Mouse (Mus musculus) adrenal gland, postnatal 10 days (tissue): ENCODE measurements around the gene Slc13a4. TPM values are rescaled to one million over a fixed set of nuclear protein-coding genes. Genes with fewer than 3 reads are reported as not detected.
A peak's percentile ranks its signal among the peaks of the same experiment; 100 is the strongest.

Experiments
- DNase-seq: peaks from one replicate; pipeline ENCODE4 v3.0.0; 2021; ENCODE audit warnings: mixed read lengths
- long read RNA-seq, 2 experiments: library from polyadenylated mRNA; stranded (forward); transcript quantifications; one replicate each; pipeline ENCODE4 v2.0.0; 2021
- total RNA-seq, 2 experiments: library from RNA; stranded (reverse); gene quantifications; 2 replicates each; pipeline ENCODE4 v1.2.3; 2021

Slc13a4 gene
- total RNA-seq: under 1 TPM; 0.30 to 0.33 TPM
- long read RNA-seq, experiment 1, partial matches to known transcripts: 1 of 1 reads
- long read RNA-seq, experiment 1, other reads (novel, unspliced or antisense): 0 of 1 reads
- long read RNA-seq, experiment 2: 0 reads

- no peak for DNase-seq
Observed at GRCm38 (mm10) chr6:35308037-35308436, at the start of gene Slc13a4. Gene Slc13a4, minus strand, starts transcription at chr6:35308131.

DNA sequence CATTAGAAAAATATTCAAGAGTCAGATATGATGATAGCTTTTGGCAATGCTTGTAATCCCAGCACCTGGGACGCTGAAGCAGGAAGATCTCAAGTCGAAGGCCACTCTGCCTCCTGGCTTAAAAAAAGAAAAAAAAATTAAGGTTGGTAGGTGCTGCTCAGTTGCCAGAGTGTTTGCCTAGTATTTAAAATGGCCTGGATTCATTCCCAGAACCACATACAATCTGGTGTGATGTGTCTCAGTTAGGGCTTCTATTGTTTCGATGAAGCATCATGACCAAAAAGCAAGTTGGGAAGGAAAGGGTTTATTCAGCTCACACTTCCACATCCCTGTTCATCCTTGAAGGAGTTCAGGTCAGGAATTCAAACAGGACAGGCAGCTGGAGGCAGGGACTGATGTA lies 47.4 kb upstream of the Slc13a4 start:
- DNase-seq: no peak

- DNase-seq: no peak
Observed at GRCm38 (mm10) chr6:35354622-35354998, 46.7 kb upstream of the Slc13a4 start.

DNA sequence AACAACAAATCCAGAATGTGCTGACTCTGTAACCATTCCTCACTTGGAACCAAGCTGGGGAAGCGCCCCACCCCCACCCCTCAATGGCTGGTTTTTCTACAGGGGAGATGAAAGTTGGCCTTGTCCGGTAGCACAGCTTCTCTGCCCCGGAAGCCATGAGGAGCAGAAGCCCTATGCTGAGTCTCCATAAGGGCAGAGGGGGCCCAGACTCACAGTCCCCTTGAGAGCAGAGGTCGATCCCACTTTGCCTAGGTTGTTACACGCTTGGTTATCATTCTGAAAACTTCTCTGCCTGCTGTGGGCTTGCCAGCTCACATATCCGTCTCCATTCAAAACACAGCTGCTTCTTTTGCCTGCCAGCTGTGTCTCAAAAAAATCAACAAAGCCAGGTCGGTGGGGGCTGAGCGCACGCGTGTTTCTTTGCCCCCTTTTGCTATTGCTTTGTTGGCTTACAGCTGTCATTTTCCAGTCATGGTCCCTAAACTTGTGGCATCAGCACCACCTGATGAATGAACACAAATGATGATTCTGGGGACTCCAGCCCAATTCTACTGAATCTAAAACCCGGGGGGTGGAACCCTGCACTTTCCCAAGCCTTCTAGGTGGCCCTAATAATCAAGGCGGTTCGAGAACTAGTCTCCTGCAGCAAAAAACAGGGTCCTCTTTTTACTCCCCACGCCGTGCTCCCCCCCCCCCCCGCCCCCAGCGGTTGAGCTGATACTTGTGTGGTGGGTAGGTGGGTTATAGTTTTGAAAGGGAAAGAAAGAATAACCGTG lies 46.1 kb upstream of the Slc13a4 start:
- DNase-seq: no peak

DNA sequence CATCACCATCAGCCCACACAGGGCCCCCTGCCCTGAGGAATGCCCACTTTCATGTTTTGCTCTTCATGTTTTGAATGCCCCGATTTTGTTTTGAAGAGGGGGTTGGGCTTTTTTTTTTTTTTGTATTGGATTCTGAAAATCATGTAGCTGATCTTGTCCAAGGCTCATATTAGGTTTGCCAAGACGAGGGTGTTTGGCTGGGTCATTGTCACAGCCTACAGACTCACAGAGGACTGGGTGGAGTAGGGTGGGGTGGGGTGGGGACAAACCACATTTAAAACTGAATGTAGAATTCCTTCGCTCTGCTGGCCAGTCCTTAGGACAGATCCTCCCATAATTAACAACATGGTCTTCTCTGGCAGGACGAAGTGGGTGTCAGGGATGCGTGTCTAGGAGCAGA lies 45.5 kb upstream of the Slc13a4 start:
- DNase-seq: no peak

GRCm38 (mm10) chr6:35352867-35353266 lies 44.9 kb upstream of the Slc13a4 start:
- no peak for DNase-seq

- no peak for DNase-seq
Observed at GRCm38 (mm10) chr6:35351826-35352225, 43.9 kb upstream of the Slc13a4 start.

GRCm38 (mm10) chr6:35349784-35350183 lies 41.9 kb upstream of the Slc13a4 start:
- no peak for DNase-seq

DNA sequence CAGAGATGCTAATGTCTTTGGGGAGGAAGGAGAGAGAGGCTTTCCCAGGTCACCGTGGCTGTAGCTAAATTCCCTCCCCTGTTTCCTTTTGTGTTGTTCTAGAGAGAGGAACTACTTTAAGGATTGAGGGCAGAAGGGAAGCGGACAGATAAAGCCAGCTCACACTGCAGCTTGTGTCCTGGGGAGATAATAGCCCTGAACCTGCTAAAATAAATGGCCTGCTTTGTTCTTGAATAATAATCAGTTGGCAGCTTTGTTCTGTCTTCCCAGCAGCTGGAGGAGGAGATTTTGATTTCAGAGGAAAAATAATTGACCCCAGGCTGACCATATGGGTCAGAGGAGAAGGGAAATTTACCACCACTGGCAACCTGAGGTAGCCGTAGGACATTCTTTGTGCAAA lies 30.7 kb upstream of the Slc13a4 start:
- no peak for DNase-seq

GRCm38 (mm10) chr6:35337836-35338235 lies 29.9 kb upstream of the Slc13a4 start:
- no peak for DNase-seq

GRCm38 (mm10) chr6:35335452-35335851 lies 27.5 kb upstream of the Slc13a4 start:
- no peak for DNase-seq

DNA sequence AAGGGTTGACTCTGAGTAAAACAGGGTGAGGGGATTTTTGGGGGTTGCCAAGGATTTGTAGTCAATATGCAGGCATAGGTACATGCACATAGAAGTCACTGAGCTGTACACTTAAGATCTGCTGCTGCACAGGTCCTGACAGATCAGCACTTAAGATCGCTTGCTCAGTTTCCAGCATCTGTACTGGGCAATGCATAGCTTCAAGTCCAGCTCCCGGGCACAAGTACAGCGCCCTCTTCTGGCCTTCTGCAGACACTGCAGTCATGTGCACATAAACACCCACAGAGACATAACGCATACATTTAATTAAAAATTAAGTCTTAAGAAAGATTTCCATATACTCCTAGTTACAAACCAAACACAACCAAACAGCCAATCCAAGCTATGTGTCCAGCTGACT lies 26.3 kb upstream of the Slc13a4 start:
- no peak for DNase-seq

- no peak for DNase-seq
Observed at GRCm38 (mm10) chr6:35333632-35334031, 25.7 kb upstream of the Slc13a4 start.

GRCm38 (mm10) chr6:35330834-35331233 lies 22.9 kb upstream of the Slc13a4 start:
- DNase-seq: no peak

- no peak for DNase-seq
Observed at GRCm38 (mm10) chr6:35329956-35330355, 22.0 kb upstream of the Slc13a4 start.

GRCm38 (mm10) chr6:35326111-35326515 lies 18.2 kb upstream of the Slc13a4 start, which contains the start of gene Fam180a:
Gene Fam180a, minus strand, starts transcription at chr6:35326141.
- DNase-seq: peak; percentile 18

- DNase-seq: no peak
Observed at GRCm38 (mm10) chr6:35324306-35324705, 16.4 kb upstream of the Slc13a4 start.

- DNase-seq: no peak
Observed at GRCm38 (mm10) chr6:35323046-35323445, 15.1 kb upstream of the Slc13a4 start.

DNA sequence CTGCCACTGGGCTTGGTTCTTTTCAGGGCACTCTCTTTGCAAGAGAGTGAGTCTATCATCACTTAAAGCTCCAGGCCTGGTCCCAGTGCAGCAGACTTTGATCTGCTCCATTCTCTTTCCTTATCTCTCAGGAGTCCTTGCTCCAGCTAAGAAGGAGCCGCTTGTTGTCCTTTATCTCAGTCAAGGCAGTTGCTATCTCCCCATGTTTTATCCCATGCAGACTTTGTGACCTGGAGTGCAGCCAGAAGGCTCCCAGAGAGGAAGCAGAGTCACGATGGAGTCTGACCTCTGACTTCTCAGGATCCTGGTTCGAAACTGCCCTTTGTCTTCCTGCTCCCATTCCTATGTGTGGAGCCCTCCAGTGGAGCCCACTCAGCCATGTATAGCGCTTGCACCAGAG lies 13.2 kb upstream of the Slc13a4 start:
- DNase-seq: peak; percentile 16

- no peak for DNase-seq
Observed at GRCm38 (mm10) chr6:35319850-35320249, 11.9 kb upstream of the Slc13a4 start.

- no peak for DNase-seq
Observed at GRCm38 (mm10) chr6:35313520-35313919, 5.6 kb upstream of the Slc13a4 start.

DNA sequence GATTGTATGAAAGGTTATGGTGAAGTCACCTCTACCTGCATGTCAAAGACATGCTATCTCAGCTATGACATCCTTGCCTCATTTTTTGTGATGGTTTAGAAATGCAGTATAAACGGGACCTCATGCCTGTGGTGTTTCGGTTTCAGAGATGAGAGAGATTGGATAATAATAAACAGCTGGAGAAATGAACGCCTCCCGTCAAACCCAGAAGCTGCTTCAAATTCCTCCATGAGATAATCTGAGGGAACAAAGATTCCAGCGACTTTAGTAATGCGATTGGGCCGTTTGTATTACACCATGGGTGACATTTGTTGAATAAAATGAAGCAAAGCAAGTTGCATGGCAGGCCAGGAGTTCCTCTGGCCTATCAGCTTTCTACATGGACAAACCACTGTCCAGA lies 1.5 kb upstream of the Slc13a4 start:
- DNase-seq: no peak

DNA sequence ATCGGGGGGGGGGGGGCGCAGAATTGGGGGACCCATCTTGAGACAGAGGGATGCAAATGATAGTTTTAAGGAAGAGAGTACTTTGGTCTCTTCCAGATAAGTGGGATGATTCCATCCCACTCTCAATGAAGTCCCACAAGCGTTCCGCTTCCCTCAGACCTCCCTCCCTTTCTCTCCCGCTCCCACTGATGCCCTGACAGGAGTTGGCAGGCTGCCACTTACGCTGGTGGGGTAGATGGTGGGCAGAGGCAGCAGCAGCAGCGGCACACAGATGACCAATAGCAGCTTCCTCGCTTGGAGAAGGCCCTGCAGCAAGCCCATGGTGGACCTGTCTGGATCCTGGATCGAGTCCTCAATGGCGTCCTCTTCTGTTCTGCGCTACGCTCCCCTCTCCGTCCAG lies 795 bp downstream of the Slc13a4 start:
- DNase-seq: no peak

DNA sequence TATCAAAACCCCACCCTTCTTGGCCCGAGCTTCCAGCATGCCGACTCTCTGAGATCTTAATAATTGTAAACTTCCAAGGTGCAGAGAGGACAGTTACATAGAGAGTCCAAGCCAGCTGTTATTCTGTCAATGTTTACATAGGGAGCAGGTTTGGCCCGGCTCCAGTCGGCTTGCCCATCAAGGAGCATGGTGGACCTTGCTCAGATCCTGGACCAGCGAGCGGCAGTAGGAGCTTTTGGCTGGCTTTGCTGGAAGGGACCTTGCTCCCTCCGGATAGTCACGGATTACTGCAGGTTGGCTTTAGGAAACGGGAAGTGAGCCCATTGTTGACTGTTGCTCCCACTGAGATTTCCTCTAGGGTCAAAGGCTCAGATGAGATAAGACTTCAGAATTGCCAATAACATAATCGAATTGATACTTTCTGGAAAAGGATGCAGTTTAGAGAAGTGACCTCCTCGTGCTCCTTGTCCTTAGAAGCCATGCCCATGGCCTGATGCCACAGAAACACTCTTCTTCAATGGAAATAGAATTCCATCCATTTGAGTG lies 4.5 kb downstream of the Slc13a4 start:
- DNase-seq: peak; percentile 18
